Mouse (Mus musculus) limb, embryonic 11.5 days (tissue): ENCODE measurements around the gene 1700006A11Rik. TPM values are rescaled to one million over a fixed set of nuclear protein-coding genes. Genes with fewer than 3 reads are reported as not detected.

Experiments
- polyA plus RNA-seq: library from polyadenylated mRNA; unstranded; fragments of >200 nt; fragmentation: Nextera tagmentation; extraction: Ambion mirVana; gene quantifications from 2 replicates; pipeline ENCODE4 v1.2.1, GENCODE M21; 2014

Gene 1700006A11Rik
- polyA plus RNA-seq, 1 experiment from 2014 or later: not detected

Other genes starting within 250 kb of the 1700006A11Rik start
- 10.7 and 11.4 TPM in 2 replicates for gene Tram1l1, start 105.2 kb downstream of the 1700006A11Rik start, polyA plus RNA-seq
- gene 1700003H04Rik, start 155.1 kb upstream of the 1700006A11Rik start, polyA plus RNA-seq: not detected in 2 replicates